Mouse (Mus musculus): Measurements from ENCODE around the gene Igf1r. TPM values are rescaled to one million over a fixed set of nuclear protein-coding genes. Genes with fewer than 3 reads are reported as not detected.

Igf1r gene
- polyA plus RNA-seq, 1 experiment from 2014 or later = 16.3 TPM

GRCm38 (mm10) chr7:68103178-68103530 is 150.5 kb downstream of the Igf1r start:
- 46% methylated on average over 2 of the region's 2 CpGs for WGBS
- H3K27ac ChIP-seq (ENCODE audit: low read depth, low read length) = no peak overlapping the region
- H3K4me3 ChIP-seq (ENCODE audit: low read depth, low read length) = no peak overlapping the region
- H3K4me1 ChIP-seq (ENCODE audit: control insufficient read depth, insufficient read depth, low read length) = peaks cover 25% of the 10 kb centered on the region
- no peaks in the 10 kb centered on the region for H3K9me3 ChIP-seq (replicated peaks; ENCODE audit: control insufficient read depth, low read length)
- no peak overlapping the region for H3K4me2 ChIP-seq (ENCODE audit: low read length)
- no peaks in the 10 kb centered on the region for H3K27me3 ChIP-seq (replicated peaks; ENCODE audit: control insufficient read depth, insufficient read depth, low read length)
- DNase-seq (ENCODE audit: low spot score) (no peak), ATAC-seq (no peak)
- no peaks in the 10 kb centered on the region for H3K36me3 ChIP-seq (ENCODE audit: control insufficient read depth, insufficient read depth, low read length)
- no peak overlapping the region for H3K9ac ChIP-seq (ENCODE audit: low read length)

DNA sequence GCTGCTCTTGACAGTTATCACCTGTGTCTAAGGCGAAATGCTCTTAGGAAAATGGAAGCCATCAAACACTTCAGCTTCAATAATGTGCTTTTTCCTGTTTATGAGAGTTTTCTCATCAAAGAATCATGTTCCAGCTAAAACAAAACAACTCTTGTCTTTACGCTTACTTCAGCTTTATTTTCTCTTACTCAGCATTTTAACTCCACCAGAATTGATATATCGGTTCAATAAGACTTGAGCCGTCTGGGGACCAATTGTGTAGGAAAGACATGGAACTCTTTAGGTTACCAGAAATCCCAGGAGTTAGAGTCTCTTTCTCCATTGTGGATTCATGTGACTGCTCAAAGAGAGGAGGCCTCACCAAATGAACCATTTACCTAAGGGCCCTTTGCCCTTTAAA is 158.9 kb downstream of the Igf1r start:
- no peak for ATAC-seq
- Histone ChIP-seq H3K9ac (ENCODE audit: low read length) (no peak overlapping the region), H3K9me3 (replicated peaks; ENCODE audit: control insufficient read depth, low read length) (no peaks in the 10 kb centered on the region), H3K27ac (ENCODE audit: low read depth, low read length) (no peak overlapping the region), H3K36me3 (ENCODE audit: control insufficient read depth, insufficient read depth, low read length) (no peaks in the 10 kb centered on the region), H3K4me3 (ENCODE audit: low read depth, low read length) (no peak overlapping the region), H3K4me1 (ENCODE audit: control insufficient read depth, insufficient read depth, low read length) (0 out of 2 replicates have a peak, but pooled peaks cover 2% of the 10 kb centered on the region), H3K4me2 (ENCODE audit: low read length) (no peak overlapping the region), H3K27me3 (replicated peaks; ENCODE audit: control insufficient read depth, insufficient read depth, low read length) (no peaks in the 10 kb centered on the region)
- 94% methylated on average over 4 of the region's 4 CpGs for WGBS
- no peak for DNase-seq (ENCODE audit: low spot score)

DNA sequence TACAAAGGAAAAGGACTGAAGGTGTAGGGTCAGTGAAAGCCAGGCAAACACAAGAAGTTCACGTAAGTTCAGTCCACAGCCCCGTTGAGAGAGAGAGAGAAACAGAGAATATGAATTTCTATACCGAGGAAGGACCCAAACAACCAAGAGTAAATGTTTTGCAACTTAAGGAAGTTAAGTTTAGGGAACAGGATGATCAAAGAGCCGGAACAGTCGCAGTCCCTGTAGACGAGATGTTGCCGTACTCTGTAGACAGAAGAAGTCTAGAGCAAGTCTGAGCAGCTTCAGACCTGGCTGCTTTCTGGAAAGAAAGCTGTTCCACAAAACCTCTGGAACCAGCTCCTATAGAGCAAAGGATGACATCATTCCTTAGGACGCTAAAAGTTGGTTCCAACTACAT is 160.0 kb downstream of the Igf1r start:
- H3K9me3 ChIP-seq (replicated peaks; ENCODE audit: control insufficient read depth, low read length) = no peaks in the 10 kb centered on the region
- H3K27me3 ChIP-seq (replicated peaks; ENCODE audit: control insufficient read depth, insufficient read depth, low read length) = no peaks in the 10 kb centered on the region
- no peak overlapping the region for H3K4me3 ChIP-seq (ENCODE audit: low read depth, low read length)
- ATAC-seq (no peak), DNase-seq (ENCODE audit: low spot score) (no peak)
- no peak overlapping the region for H3K4me2 ChIP-seq (ENCODE audit: low read length)
- 86% methylated on average over 8 of the region's 8 CpGs for WGBS
- no peak overlapping the region for H3K9ac ChIP-seq (ENCODE audit: low read length)
- H3K36me3 ChIP-seq (ENCODE audit: control insufficient read depth, insufficient read depth, low read length) = no peaks in the 10 kb centered on the region; the same call in 1 of the 2 replicates
- 0 out of 2 replicates have a peak, but pooled peaks cover 1% of the 10 kb centered on the region for H3K4me1 ChIP-seq (ENCODE audit: control insufficient read depth, insufficient read depth, low read length)
- no peak overlapping the region for H3K27ac ChIP-seq (ENCODE audit: low read depth, low read length)

DNA sequence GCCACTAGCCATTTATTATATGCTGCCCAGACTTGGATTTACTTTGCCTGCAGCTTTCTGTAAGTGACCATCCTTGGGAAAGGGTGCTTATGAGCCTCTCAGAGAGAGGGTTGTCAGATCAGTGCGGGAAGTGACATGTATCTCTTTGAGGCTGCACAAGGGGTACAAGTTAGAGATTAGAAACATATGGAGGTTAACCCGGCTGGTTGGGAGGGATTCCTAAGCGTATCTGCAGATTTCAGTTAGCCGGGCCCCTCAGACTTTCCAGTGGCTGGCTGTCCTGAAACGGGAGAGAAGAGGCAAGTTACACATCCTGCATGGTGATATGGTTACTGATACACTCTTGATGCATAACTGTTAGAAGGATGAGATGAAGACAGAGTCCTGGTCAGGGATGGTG is 161.7 kb downstream of the Igf1r start:
- H3K27me3 ChIP-seq (replicated peaks; ENCODE audit: control insufficient read depth, insufficient read depth, low read length) = no peaks in the 10 kb centered on the region
- ATAC-seq = no peak
- no peak overlapping the region for H3K27ac ChIP-seq (ENCODE audit: low read depth, low read length)
- no peak overlapping the region for H3K9ac ChIP-seq (ENCODE audit: low read length)
- 0 out of 2 replicates have a peak, but pooled peaks cover 4% of the 10 kb centered on the region for H3K4me1 ChIP-seq (ENCODE audit: control insufficient read depth, insufficient read depth, low read length)
- H3K9me3 ChIP-seq (replicated peaks; ENCODE audit: control insufficient read depth, low read length) = no peaks in the 10 kb centered on the region
- WGBS = 90% methylated on average over 5 of the region's 5 CpGs
- H3K36me3 ChIP-seq (ENCODE audit: control insufficient read depth, insufficient read depth, low read length) = no peaks in the 10 kb centered on the region; the same call in 1 of the 2 replicates
- H3K4me2 ChIP-seq (ENCODE audit: low read length) = no peak overlapping the region
- no peak for DNase-seq (ENCODE audit: low spot score)
- H3K4me3 ChIP-seq (ENCODE audit: low read depth, low read length) = no peak overlapping the region

GRCm38 (mm10) chr7:68114983-68115715 is 162.5 kb downstream of the Igf1r start:
- 0 out of 2 replicates have a peak, but pooled peaks cover 7% of the 10 kb centered on the region for H3K4me1 ChIP-seq (ENCODE audit: control insufficient read depth, insufficient read depth, low read length)
- no peaks in the 10 kb centered on the region for H3K27me3 ChIP-seq (replicated peaks; ENCODE audit: control insufficient read depth, insufficient read depth, low read length)
- WGBS = 73% methylated on average over 21 of the region's 21 CpGs
- H3K4me2 ChIP-seq (ENCODE audit: low read length) = no peak overlapping the region
- no peak overlapping the region for H3K9ac ChIP-seq (ENCODE audit: low read length)
- H3K9me3 ChIP-seq (replicated peaks; ENCODE audit: control insufficient read depth, low read length) = no peaks in the 10 kb centered on the region
- ATAC-seq = no peak
- H3K4me3 ChIP-seq (ENCODE audit: low read depth, low read length) = no peak overlapping the region
- no peak for DNase-seq (ENCODE audit: low spot score)
- no peak overlapping the region for H3K27ac ChIP-seq (ENCODE audit: low read depth, low read length)
- no peaks in the 10 kb centered on the region; the same call in 1 of the 2 replicates for H3K36me3 ChIP-seq (ENCODE audit: control insufficient read depth, insufficient read depth, low read length)

DNA sequence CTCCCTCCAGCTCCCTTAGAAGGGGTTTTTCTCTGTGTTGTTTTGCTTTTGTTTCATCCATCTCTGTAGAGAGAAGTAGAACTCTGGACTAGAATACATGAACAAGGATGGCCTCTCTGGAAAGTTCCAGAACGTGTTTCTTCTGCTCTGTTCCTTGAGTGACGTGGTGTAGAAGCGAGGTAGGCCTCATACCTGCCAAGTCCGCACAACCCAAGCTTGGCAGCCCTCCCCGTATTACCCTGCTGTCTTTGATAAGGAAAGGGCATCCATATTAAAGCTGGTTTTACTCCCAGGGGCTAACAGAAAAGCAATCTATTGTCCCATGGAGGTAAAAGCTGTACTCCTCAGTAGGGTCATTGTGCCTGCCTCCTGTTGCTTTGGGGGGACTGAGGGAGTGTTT is 164.9 kb downstream of the Igf1r start:
- no peak overlapping the region for H3K4me3 ChIP-seq (ENCODE audit: low read depth, low read length)
- no peak overlapping the region for H3K4me2 ChIP-seq (ENCODE audit: low read length)
- no peaks in the 10 kb centered on the region for H3K9me3 ChIP-seq (replicated peaks; ENCODE audit: control insufficient read depth, low read length)
- DNase-seq (ENCODE audit: low spot score) (no peak), ATAC-seq (no peak)
- 0 out of 2 replicates have a peak, but pooled peaks cover 7% of the 10 kb centered on the region for H3K4me1 ChIP-seq (ENCODE audit: control insufficient read depth, insufficient read depth, low read length)
- H3K36me3 ChIP-seq (ENCODE audit: control insufficient read depth, insufficient read depth, low read length) = no peaks in the 10 kb centered on the region; the same call in 1 of the 2 replicates
- no peak overlapping the region for H3K27ac ChIP-seq (ENCODE audit: low read depth, low read length)
- no peak overlapping the region for H3K9ac ChIP-seq (ENCODE audit: low read length)
- no peaks in the 10 kb centered on the region for H3K27me3 ChIP-seq (replicated peaks; ENCODE audit: control insufficient read depth, insufficient read depth, low read length)
- WGBS = 29% methylated on average over 5 of the region's 5 CpGs

DNA sequence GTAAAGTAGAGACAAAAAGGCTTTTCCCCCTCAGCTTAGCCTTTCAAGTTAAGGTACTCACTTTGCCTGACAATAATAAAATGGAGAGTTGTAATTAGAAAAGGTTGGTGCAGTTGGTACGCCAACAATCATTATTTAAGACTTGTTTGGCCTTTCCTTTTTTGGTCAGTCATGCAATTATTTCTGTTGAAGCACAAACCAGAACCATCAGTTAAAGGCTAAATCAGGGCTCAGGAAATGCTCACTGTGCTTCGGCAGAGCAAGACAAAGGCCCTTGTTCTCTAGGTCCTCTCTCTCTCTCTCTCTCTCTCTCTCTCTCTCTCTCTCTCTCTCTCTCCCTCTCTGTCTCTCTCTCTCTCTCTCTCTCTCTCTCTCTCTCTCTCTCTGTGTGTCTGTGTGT is 165.4 kb downstream of the Igf1r start:
- Histone ChIP-seq H3K9ac (ENCODE audit: low read length) (no peak overlapping the region), H3K4me3 (ENCODE audit: low read depth, low read length) (no peak overlapping the region), H3K36me3 (ENCODE audit: control insufficient read depth, insufficient read depth, low read length) (no peaks in the 10 kb centered on the region; the same call in 1 of the 2 replicates), H3K9me3 (replicated peaks; ENCODE audit: control insufficient read depth, low read length) (no peaks in the 10 kb centered on the region), H3K27ac (ENCODE audit: low read depth, low read length) (no peak overlapping the region), H3K27me3 (replicated peaks; ENCODE audit: control insufficient read depth, insufficient read depth, low read length) (no peaks in the 10 kb centered on the region), H3K4me1 (ENCODE audit: control insufficient read depth, insufficient read depth, low read length) (0 out of 2 replicates have a peak, but pooled peaks cover 7% of the 10 kb centered on the region), H3K4me2 (ENCODE audit: low read length) (no peak overlapping the region)
- WGBS = 17% methylated on average over 2 of the region's 2 CpGs
- DNase-seq (ENCODE audit: low spot score) = no peak
- no peak for ATAC-seq

- ATAC-seq (no peak), DNase-seq (ENCODE audit: low spot score) (no peak)
- H3K4me1 ChIP-seq (ENCODE audit: control insufficient read depth, insufficient read depth, low read length) = 0 out of 2 replicates have a peak, but pooled peaks cover 7% of the 10 kb centered on the region
- no peak overlapping the region for H3K27ac ChIP-seq (ENCODE audit: low read depth, low read length)
- no peaks in the 10 kb centered on the region for H3K27me3 ChIP-seq (replicated peaks; ENCODE audit: control insufficient read depth, insufficient read depth, low read length)
- no peaks in the 10 kb centered on the region; the same call in 1 of the 2 replicates for H3K36me3 ChIP-seq (ENCODE audit: control insufficient read depth, insufficient read depth, low read length)
- WGBS = 73% methylated on average over 5 of the region's 5 CpGs
- no peaks in the 10 kb centered on the region for H3K9me3 ChIP-seq (replicated peaks; ENCODE audit: control insufficient read depth, low read length)
- no peak overlapping the region for H3K9ac ChIP-seq (ENCODE audit: low read length)
- H3K4me2 ChIP-seq (ENCODE audit: low read length) = no peak overlapping the region
- H3K4me3 ChIP-seq (ENCODE audit: low read depth, low read length) = no peak overlapping the region
Observed at GRCm38 (mm10) chr7:68119605-68120004, 167.0 kb downstream of the Igf1r start.

- WGBS = 85% methylated on average over 3 of the region's 3 CpGs
- Histone ChIP-seq H3K27ac (ENCODE audit: low read depth, low read length) (no peak overlapping the region), H3K4me3 (ENCODE audit: low read depth, low read length) (no peak overlapping the region), H3K9me3 (replicated peaks; ENCODE audit: control insufficient read depth, low read length) (no peaks in the 10 kb centered on the region), H3K36me3 (ENCODE audit: control insufficient read depth, insufficient read depth, low read length) (no peaks in the 10 kb centered on the region; the same call in 1 of the 2 replicates), H3K4me2 (ENCODE audit: low read length) (no peak overlapping the region), H3K9ac (ENCODE audit: low read length) (no peak overlapping the region), H3K4me1 (ENCODE audit: control insufficient read depth, insufficient read depth, low read length) (0 out of 2 replicates have a peak, but pooled peaks cover 7% of the 10 kb centered on the region), H3K27me3 (replicated peaks; ENCODE audit: control insufficient read depth, insufficient read depth, low read length) (no peaks in the 10 kb centered on the region)
- no peak for ATAC-seq
- no peak for DNase-seq (ENCODE audit: low spot score)
Observed at GRCm38 (mm10) chr7:68122418-68122817, 169.8 kb downstream of the Igf1r start.

Measured in forebrain, embryonic 14.5 days (tissue).